Mouse (Mus musculus): ENCODE results near the gene Git1.

- no peak for TF ChIP-seq CTCF (IDR thresholded peaks at IDR 0.05; ENCODE audit: borderline replicate concordance, extremely low read depth, insufficient read depth, insufficient read length)
- no peak for TF ChIP-seq POLR2A (IDR thresholded peaks at IDR 0.05; ENCODE audit: borderline replicate concordance, extremely low read depth, insufficient read depth, insufficient read length, poor library complexity, severe bottlenecking)
Measured at GRCm38 (mm10) chr11:77504377-77504776, 11.0 kb downstream of the Git1 start.
